Mouse (Mus musculus) G1E (cell line): ENCODE measurements around the gene Rhbdf2. TPM values are rescaled to one million over a fixed set of nuclear protein-coding genes. Genes with fewer than 3 reads are reported as not detected.

Source experiments
- ATAC-seq: 2 replicates; pipeline ENCODE4 v1.8.0; 2016; ENCODE audit warnings: mild to moderate bottlenecking; ENCODE audit not compliant: insufficient number of reproducible peaks, poor library complexity, low FRiP score, severe bottlenecking; ENCODE audit errors: extremely low read depth
- DNase-seq: peaks from one replicate; pipeline ENCODE4 v3.0.0; 2012; ENCODE audit warnings: low spot score
- H3K27me3 ChIP-seq: 2 replicates; pipeline ENCODE4 v1.6.1; 2012; ENCODE audit warnings: mild to moderate bottlenecking, low read length, inconsistent platforms; ENCODE audit not compliant: insufficient read depth
- H3K36me3 ChIP-seq: replicated peaks from 2 replicates; pipeline ENCODE3; 2012; ENCODE audit warnings: mild to moderate bottlenecking, inconsistent platforms
- H3K4me1 ChIP-seq: 2 replicates; pipeline ENCODE4 v1.6.1; 2012; ENCODE audit warnings: low read depth, low read length, inconsistent platforms, mixed read lengths; ENCODE audit not compliant: insufficient read depth
- H3K4me3 ChIP-seq: 2 replicates; pipeline ENCODE4 v1.5.1; 2012; ENCODE audit warnings: low read depth, mild to moderate bottlenecking, inconsistent platforms, low read length, moderate library complexity, mixed read lengths
- H3K9me3 ChIP-seq: replicated peaks from 2 replicates; pipeline ENCODE4 v1.6.1; 2012; ENCODE audit warnings: inconsistent platforms
- CTCF ChIP-seq: IDR thresholded peaks from 2 replicates; pipeline ENCODE4 v1.5.1; 2012; ENCODE audit warnings: low read depth, low read length, inconsistent platforms, mixed read lengths
- GATA1 ChIP-seq: IDR thresholded peaks from 2 replicates; pipeline ENCODE4 v1.6.1; 2012; ENCODE audit warnings: borderline replicate concordance, low read length, inconsistent platforms, mixed read lengths
- GATA2 ChIP-seq: IDR thresholded peaks from 2 replicates; pipeline ENCODE4 v1.6.1; 2012; ENCODE audit warnings: low read depth, low read length, inconsistent platforms, borderline replicate concordance
- POLR2AphosphoS5 ChIP-seq: IDR thresholded peaks from 2 replicates; pipeline ENCODE4 v1.6.1; 2012; ENCODE audit warnings: low read depth, low read length, inconsistent platforms; ENCODE audit not compliant: insufficient replicate concordance
- TAL1 ChIP-seq: conservative IDR thresholded peaks from 2 replicates; pipeline ENCODE4 v1.6.1; 2012; ENCODE audit warnings: low read depth, low read length, inconsistent platforms, mixed read lengths
- polyA plus RNA-seq: library from polyadenylated mRNA; stranded (reverse); fragments of >175 nt; gene quantifications from 2 replicates; pipeline ENCODE4 v1.2.3, GENCODE M21; 2012
- total RNA-seq, 2 experiments: library from RNA; stranded (forward) in 1 of 2; stranded (reverse) in 1 of 2; fragments of 200-1000 nt in 1 of 2; fragments of >200 nt in 1 of 2; fragmentation: Nextera tagmentation in 1 of 2; gene quantifications; 2 replicates each; pipeline ENCODE4 v1.2.3; 2014 to 2017

The Rhbdf2 gene
- total and polyA plus RNA-seq, 3 experiments: 1.9 to 5.6 (median 4.2) TPM

DNA sequence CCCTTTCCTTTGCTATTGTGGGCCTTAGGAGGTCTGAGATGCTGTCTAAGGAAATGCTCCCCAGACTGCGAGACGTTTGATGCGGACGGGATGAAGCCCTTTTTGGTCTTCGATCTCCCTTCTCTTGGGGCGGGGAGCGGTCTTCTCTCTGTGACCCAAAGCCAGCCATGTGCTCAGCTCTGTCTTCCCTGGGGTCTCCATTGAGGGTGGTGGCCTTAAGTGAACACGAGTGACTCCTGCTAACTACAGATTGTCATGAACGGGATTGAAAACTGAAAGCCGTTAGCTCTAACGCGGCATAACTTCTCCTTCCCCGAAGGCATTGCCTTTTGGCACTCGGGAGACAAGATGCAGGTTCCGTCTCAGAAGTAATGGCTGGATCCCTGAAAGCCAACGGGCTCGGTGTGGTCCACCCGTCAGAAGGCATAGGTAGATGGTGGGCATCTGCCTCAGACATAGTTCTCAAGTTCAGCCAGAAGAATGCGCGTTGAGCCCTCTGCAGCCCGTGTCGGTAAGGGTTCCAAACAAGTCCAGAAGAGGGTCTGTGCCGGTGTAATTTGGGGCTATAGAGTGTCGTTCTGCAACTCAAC, 45.1 kb upstream of the Rhbdf2 start:
- Histone ChIP-seq H3K36me3 (peaks cover 50% of the 10 kb centered on the region), H3K4me1 (peaks cover 68% of the 10 kb centered on the region), H3K27me3 (peaks cover 16% of the 10 kb centered on the region), H3K9me3 (no peaks in the 10 kb centered on the region), H3K4me3 (peak overlapping the region; percentile 80)
- DNase-seq (no peak), ATAC-seq (no peak)
- TF ChIP-seq TAL1 (no peak), POLR2AphosphoS5 (no peak), GATA2 (no peak), GATA1 (no peak), CTCF (no peak)

DNA sequence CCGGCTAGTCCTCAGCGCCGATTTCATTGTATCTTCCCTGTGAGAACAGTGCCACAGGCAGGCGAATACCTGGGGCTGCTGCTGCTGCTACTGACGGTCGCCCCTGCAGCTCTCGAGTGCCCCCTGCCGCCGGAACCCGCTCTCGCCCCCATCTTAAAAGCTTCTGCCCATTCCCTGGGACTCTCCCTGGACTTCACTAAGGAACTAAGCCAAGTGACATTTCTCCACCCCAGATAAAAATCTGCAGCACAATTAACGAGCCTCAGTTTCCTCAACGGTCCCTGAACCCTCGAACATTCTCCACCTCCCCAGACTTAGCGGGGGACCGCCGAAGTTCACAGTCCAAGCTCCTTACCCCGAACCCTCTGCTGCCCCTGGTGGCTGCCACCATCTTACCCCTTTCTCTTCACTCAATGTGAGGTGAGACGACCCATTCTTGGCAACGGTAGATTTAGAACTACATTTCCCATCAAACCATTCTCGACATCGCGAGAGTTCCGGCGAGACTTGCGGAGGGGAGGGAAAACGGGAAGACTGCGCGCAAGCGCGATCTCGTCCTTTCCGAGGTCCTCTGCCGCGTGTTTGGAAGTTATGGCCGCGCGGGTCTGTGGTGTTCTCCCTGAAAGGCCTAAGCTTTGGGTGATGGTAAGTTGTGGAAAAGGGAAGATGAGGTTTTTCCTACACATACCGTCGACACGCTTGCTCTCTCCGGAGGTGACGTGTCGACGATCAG, 44.5 kb upstream of the Rhbdf2 start:
- ATAC-seq (peak; percentile 85), DNase-seq (peak; percentile 76)
- Histone ChIP-seq H3K4me1 (peaks cover 66% of the 10 kb centered on the region), H3K36me3 (peaks cover 43% of the 10 kb centered on the region), H3K4me3 (peak overlapping the region; percentile 80), H3K27me3 (peaks cover 16% of the 10 kb centered on the region), H3K9me3 (no peaks in the 10 kb centered on the region)
- no peak for TF ChIP-seq POLR2AphosphoS5
- TF ChIP-seq CTCF: peak; percentile 61

DNA sequence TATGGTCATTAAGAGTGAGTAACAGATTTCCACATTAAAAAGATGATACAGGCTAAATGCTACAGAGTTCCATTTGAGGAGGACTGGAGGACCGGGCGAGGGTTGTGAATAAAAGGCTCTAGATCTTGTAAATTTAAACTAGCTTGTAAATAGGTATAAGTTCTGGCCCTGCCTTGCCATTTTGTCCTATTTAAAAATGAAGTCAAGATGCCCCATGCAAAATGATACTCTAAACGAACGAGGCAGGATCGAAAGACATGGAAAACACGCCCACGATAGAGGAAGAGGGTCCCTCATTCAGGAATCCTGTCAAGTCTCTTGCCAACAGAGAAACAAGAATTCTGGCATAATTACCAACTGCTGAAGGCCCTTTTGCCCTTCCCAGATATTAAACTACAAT, 43.6 kb upstream of the Rhbdf2 start:
- ATAC-seq (no peak), DNase-seq (no peak)
- peaks cover 17% of the 10 kb centered on the region for H3K27me3 ChIP-seq
- no peak overlapping the region for H3K4me3 ChIP-seq
- peaks cover 66% of the 10 kb centered on the region for H3K4me1 ChIP-seq
- peaks cover 35% of the 10 kb centered on the region for H3K36me3 ChIP-seq
- no peak for TF ChIP-seq GATA2
- no peak for TF ChIP-seq TAL1
- H3K9me3 ChIP-seq: no peaks in the 10 kb centered on the region

DNA sequence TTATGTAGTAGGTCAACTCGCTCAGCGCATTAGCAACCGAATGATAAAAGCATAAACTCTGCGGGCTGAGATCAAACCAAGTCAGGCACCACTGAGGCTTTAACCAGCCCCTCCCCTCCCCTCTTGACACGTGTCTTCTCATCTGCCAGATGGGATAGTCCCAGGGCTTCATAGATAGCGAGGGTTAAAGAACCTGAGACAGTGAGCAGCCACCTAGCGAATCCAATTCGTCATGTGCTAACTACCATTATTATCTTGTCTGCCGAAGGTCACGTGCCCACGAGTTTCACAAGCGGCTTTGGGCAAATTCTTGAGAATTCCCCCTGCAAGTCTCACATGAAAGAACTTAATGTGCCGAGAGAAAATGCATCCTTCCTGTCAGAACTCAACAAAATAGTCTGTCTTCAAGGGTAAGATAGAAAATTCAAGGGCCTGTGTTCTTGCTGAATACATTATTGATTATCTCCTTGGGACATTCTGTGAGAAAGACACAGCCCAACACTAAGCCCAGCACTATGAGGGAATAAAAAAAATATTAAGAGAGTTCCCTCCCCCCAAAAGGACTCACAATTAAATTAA, 43.1 kb upstream of the Rhbdf2 start:
- H3K9me3 ChIP-seq: no peaks in the 10 kb centered on the region
- H3K4me3 ChIP-seq: no peak overlapping the region
- ATAC-seq: no peak
- no peak for TF ChIP-seq GATA1
- no peak for TF ChIP-seq TAL1
- no peak for DNase-seq
- peaks cover 18% of the 10 kb centered on the region for H3K27me3 ChIP-seq
- peaks cover 63% of the 10 kb centered on the region for H3K4me1 ChIP-seq
- peaks cover 29% of the 10 kb centered on the region for H3K36me3 ChIP-seq

DNA sequence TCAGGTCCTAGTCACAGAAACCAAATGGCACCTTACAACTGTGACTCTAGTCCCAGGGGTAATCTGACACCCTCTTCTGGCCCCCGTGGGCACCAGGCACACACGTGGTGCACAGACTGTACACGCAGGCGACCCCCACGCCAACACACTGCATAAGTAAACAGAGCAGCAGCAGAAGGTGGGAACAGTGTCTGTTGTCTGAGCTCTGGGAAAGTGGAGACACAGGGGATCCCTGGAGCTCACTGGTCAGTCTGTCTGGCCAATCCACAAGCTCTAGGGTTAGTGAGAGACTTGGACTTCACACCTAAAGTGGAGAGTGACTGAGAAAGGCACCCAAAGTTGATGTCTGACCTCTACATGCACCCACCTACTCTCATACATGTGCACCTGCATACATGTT, 42.5 kb upstream of the Rhbdf2 start:
- no peak for DNase-seq
- Histone ChIP-seq H3K9me3 (no peaks in the 10 kb centered on the region), H3K36me3 (peaks cover 24% of the 10 kb centered on the region), H3K4me3 (no peak overlapping the region), H3K27me3 (peaks cover 21% of the 10 kb centered on the region), H3K4me1 (peaks cover 58% of the 10 kb centered on the region)
- TF ChIP-seq CTCF: no peak
- no peak for TF ChIP-seq TAL1
- TF ChIP-seq GATA2: no peak
- no peak for TF ChIP-seq GATA1
- no peak for TF ChIP-seq POLR2AphosphoS5
- no peak for ATAC-seq

DNA sequence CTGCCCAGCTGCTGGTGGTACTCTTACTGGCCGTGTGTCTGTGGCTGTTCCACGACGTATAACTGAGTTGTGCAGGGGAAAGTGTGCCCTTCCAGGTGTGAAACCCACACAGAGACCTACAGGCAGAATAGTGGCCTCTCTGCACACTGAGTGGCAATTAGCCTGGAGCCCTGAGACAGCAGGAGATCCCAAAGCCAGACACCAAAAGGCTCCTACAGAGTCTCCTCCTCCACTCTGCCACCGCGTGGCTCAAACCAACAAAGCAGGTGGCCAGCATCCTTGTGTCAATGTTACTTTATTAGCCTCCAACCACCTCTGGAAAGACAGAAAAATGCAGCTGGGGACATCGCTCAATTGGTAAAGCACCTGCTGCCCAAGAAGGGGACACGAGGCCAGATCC, 42.0 kb upstream of the Rhbdf2 start:
- TF ChIP-seq TAL1: no peak
- TF ChIP-seq GATA1: no peak
- TF ChIP-seq POLR2AphosphoS5: no peak
- no peak for TF ChIP-seq CTCF
- no peak for TF ChIP-seq GATA2
- Histone ChIP-seq H3K27me3 (peaks cover 26% of the 10 kb centered on the region), H3K4me1 (peaks cover 58% of the 10 kb centered on the region), H3K4me3 (no peak overlapping the region), H3K36me3 (peaks cover 19% of the 10 kb centered on the region), H3K9me3 (no peaks in the 10 kb centered on the region)
- ATAC-seq (no peak), DNase-seq (no peak)

DNA sequence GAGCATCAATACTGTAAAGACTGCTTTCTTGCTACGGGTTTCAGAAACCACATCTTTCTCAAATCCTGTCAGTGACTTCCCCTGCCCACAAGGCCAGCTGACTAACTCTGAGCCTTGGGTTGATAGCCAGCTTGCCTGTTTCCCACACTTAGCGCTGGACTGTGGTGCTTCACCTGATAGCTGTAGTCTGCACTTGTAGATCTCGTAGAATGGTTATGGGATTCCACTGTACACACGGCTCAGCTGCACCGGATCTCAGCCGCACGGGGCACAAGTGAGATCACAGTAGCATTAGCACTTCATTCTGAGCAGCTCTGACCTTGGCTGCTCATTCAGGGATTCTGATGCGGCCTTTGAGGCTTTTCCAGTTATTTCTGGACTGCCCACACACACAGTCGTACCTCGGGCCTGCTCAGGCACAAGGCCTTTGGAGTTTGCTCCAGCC, 41.6 kb upstream of the Rhbdf2 start:
- TF ChIP-seq POLR2AphosphoS5: no peak
- no peak for TF ChIP-seq CTCF
- no peak for TF ChIP-seq GATA1
- TF ChIP-seq GATA2: no peak
- no peak for TF ChIP-seq TAL1
- H3K4me3 ChIP-seq: no peak overlapping the region
- DNase-seq: no peak
- ATAC-seq: no peak
- H3K4me1 ChIP-seq: peaks cover 58% of the 10 kb centered on the region
- H3K9me3 ChIP-seq: no peaks in the 10 kb centered on the region
- H3K36me3 ChIP-seq: peaks cover 15% of the 10 kb centered on the region
- peaks cover 30% of the 10 kb centered on the region for H3K27me3 ChIP-seq
